Mouse (Mus musculus) bone marrow, adult 2 months (tissue): ENCODE results near the gene Tmprss5.

Source experiments
- CTCF ChIP-seq: fragments of 200-500 bp; IDR thresholded peaks from 2 replicates; pipeline ENCODE4 v1.5.1; 2011; ENCODE audit warnings: low read length, control low read depth; ENCODE audit not compliant: control insufficient read depth, insufficient read depth
- POLR2A ChIP-seq: fragments of 200-500 bp; IDR thresholded peaks from 2 replicates; pipeline ENCODE4 v1.6.1; 2011; ENCODE audit warnings: low read depth, mild to moderate bottlenecking, control low read depth, low read length, borderline replicate concordance; ENCODE audit not compliant: control insufficient read depth

DNA sequence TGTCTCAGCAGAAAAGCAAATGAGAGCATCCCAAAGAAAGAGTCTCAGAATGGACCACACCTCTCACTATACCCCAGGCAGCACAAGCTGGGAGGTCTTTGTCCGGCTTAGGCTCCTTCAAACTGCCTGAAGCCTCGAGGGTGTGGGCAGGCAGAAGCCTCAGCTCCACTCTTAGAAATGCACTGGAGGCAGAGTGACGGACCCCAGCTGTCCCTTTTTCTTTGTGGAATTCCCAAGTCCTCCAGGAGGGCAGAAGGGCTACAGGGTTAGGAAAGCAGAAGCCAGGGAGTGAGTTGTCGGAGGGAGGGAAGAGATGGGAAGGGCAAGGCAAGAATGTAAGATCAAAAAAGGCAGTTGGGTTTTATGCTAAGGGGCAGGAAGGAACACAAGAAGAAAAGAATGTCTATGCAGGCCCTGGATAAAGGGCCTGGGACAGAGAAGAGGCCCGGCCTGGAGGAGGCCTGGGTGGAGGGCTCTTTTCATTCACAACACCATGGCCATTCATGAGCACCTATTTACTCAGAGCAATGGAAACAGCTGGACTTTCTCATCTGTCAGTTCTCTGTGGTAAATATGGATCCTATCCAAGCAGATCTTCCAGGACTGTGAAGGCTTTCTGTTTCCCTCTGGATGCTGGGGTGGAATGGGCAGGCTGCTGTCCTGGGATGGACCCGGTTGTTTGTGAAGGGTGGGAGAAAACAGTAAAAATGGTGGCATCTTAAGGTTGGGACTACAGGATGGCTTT, 29.6 kb downstream of the Tmprss5 start:
- TF ChIP-seq CTCF (no peak), POLR2A (no peak)
